Mouse (Mus musculus) embryonic facial prominence, embryonic 14.5 days (tissue): ENCODE measurements around the gene Dydc1. TPM values are rescaled to one million over a fixed set of nuclear protein-coding genes. Genes with fewer than 3 reads are reported as not detected.

ENCODE experiments used
- ATAC-seq: fragments of 200-750 bp; cut with Nextera tagmentation; 2 replicates; pipeline ENCODE4 v1.8.0; 2017; ENCODE audit warnings: low read depth, moderate number of reproducible peaks, moderate TSS enrichment
- DNase-seq: peaks from one replicate; pipeline ENCODE4 v3.0.0-alpha.2; 2015; ENCODE audit warnings: low spot score
- H3K27ac ChIP-seq: fragments of 300-500 bp; sonication (generic); replicated peaks from 2 replicates; pipeline ENCODE4 v1.5.1; 2014; ENCODE audit warnings: low read depth, mild to moderate bottlenecking, low read length, moderate library complexity
- H3K27me3 ChIP-seq: fragments of 300-500 bp; sonication (generic); replicated peaks from 2 replicates; pipeline ENCODE4 v1.6.1; 2014; ENCODE audit warnings: low read length; ENCODE audit not compliant: control insufficient read depth, insufficient read depth
- H3K36me3 ChIP-seq: fragments of 300-500 bp; sonication (generic); 2 replicates; pipeline ENCODE4 v1.6.1; 2014; ENCODE audit warnings: low read length, mixed read lengths; ENCODE audit not compliant: control insufficient read depth, insufficient read depth
- H3K4me1 ChIP-seq: fragments of 300-500 bp; sonication (generic); 2 replicates; pipeline ENCODE4 v1.6.1; 2014; ENCODE audit warnings: antibody characterized with exemption, low read length; ENCODE audit not compliant: control insufficient read depth, insufficient read depth
- H3K4me2 ChIP-seq: fragments of 300-500 bp; sonication (generic); 2 replicates; pipeline ENCODE4 v1.6.1; 2014; ENCODE audit warnings: low read depth, mild to moderate bottlenecking, low read length, moderate library complexity, mixed read lengths
- H3K4me3 ChIP-seq: fragments of 300-500 bp; sonication (generic); 2 replicates; pipeline ENCODE4 v1.5.1; 2014; ENCODE audit warnings: low read depth, mild to moderate bottlenecking, low read length
- H3K9ac ChIP-seq: fragments of 300-500 bp; sonication (generic); 2 replicates; pipeline ENCODE4 v1.6.1; 2014; ENCODE audit warnings: low read depth, mild to moderate bottlenecking, low read length, moderate library complexity, mixed read lengths
- H3K9me3 ChIP-seq: fragments of 300-500 bp; sonication (generic); 2 replicates; pipeline ENCODE4 v1.6.1; 2016; ENCODE audit warnings: low read length; ENCODE audit not compliant: control insufficient read depth
- WGBS: fragments of 180-500 bp; shearing (Covaris S2); extraction: QIAGEN DNeasy Blood & Tissue Kit; methylation state at CpG from one replicate; pipeline ENCODE4 v1.1.7; 2014; 5-methylcytosine and 5-hydroxymethylcytosine counted together
- polyA plus RNA-seq: library from polyadenylated mRNA; unstranded; fragments of >200 nt; fragmentation: Nextera tagmentation; extraction: Ambion mirVana; gene quantifications from 2 replicates; pipeline ENCODE4 v1.2.1, GENCODE M21; 2014

The Dydc1 gene
- polyA plus RNA-seq, 1 experiment from 2014 or later = 0.24 TPM

DNA sequence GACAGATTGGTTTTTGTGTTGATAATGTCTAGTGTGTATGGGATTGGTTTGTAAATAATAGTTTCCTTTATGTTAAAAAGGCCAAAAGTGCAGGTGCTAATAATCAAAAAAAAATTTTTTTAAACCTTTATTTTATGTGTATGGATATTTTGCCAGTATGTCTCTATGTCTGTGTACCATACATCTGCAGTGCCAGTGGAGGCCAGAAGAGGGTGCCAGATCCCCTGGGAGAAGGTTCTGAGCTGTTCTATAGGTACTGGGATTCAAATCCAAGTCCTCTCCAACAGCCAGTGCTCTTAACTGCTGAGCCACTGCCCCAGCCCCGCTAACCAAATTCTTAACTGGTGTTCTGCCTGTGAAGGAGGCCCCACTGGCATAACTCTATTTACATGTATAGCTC lies 14.8 kb downstream of the Dydc1 start:
- Histone ChIP-seq H3K4me1 (no peaks in the 10 kb centered on the region), H3K4me3 (no peak overlapping the region), H3K9me3 (no peaks in the 10 kb centered on the region), H3K36me3 (no peaks in the 10 kb centered on the region), H3K9ac (no peak overlapping the region), H3K4me2 (no peak overlapping the region), H3K27ac (no peak overlapping the region), H3K27me3 (no peaks in the 10 kb centered on the region)
- DNase-seq (no peak), ATAC-seq (no peak)
- WGBS = 76% methylated on average over 1 of the region's 1 CpGs

DNA sequence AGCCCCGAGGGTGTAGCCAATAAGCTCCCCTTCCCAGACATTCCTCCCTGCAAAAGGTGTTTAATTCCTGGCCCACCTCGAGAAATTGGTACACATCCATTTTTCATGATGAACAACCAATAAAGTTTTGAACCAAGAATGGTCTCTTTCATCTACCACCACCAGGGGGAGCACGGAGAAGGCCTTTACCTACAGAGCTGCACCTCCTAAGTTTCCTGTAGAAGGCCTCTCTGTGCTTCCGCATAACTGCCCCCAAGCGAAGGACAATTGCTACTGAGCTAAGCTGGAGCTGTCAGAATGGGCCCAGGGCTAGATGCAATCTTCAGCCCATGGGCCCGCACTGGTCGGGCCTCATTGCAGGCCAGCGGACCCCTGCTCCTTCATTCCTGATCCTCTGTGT lies 18.1 kb downstream of the Dydc1 start:
- H3K27ac ChIP-seq = no peak overlapping the region
- H3K36me3 ChIP-seq = no peaks in the 10 kb centered on the region
- H3K4me1 ChIP-seq = no peaks in the 10 kb centered on the region
- ATAC-seq (no peak), DNase-seq (peak; percentile 9)
- H3K9me3 ChIP-seq = no peaks in the 10 kb centered on the region
- H3K4me2 ChIP-seq = no peak overlapping the region
- no peak overlapping the region for H3K4me3 ChIP-seq
- no peaks in the 10 kb centered on the region for H3K27me3 ChIP-seq
- no peak overlapping the region for H3K9ac ChIP-seq
- WGBS = 42% methylated on average over 8 of the region's 8 CpGs

DNA sequence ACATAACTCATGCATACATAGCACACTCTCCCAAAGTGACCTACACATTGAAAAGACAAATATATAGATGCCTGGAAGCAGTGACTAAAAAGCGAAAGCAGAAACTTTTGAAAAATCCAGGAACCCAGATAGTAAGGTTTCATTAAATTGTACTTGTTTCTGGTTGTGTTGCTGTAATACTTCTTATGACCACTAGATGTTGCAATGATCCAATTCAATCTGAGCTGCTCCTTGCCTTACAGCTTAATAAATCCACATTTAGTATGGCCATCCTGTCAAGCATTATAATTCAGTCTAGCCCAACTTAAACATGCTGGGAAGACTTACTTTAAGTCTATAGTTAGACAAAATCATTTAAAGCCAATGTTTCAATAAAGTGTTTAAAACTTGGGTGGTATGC lies 21.4 kb downstream of the Dydc1 start:
- DNase-seq = peak; percentile 17
- Histone ChIP-seq H3K4me1 (no peaks in the 10 kb centered on the region), H3K27me3 (no peaks in the 10 kb centered on the region), H3K4me3 (no peak overlapping the region), H3K4me2 (no peak overlapping the region), H3K27ac (no peak overlapping the region), H3K36me3 (no peaks in the 10 kb centered on the region), H3K9me3 (no peaks in the 10 kb centered on the region), H3K9ac (no peak overlapping the region)
- WGBS = 57% methylated on average over 1 of the region's 1 CpGs
- no peak for ATAC-seq

DNA sequence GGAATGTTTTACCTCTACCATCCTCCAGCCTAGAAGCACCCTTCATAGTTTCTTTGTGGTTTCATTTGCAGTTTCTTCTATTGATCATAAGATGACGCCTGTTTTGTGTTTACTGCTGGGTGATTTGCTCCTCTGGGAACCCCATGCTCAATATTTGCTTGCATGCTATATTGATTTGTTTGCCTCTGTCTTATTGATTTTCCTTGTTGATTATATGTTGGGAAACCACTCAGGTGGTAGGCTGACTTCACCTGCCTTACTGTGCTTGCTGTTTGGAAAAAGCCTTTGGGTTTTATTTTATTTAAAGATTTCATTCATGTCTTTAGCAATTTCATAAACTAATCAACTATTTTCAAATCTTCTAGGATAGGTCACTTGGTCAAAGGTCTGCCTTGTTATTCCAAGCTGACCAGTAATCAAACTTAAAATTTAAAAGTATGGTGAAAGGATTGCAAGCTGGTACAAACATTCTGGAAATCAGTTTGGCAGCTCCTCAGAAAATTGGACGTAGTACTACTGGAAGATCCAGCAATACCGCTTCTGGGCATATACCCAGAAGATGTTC lies 23.7 kb downstream of the Dydc1 start:
- no peak overlapping the region for H3K4me3 ChIP-seq
- no peaks in the 10 kb centered on the region for H3K27me3 ChIP-seq
- H3K4me1 ChIP-seq = no peaks in the 10 kb centered on the region
- no peak overlapping the region for H3K27ac ChIP-seq
- ATAC-seq = no peak
- no peaks in the 10 kb centered on the region for H3K9me3 ChIP-seq
- no peaks in the 10 kb centered on the region for H3K36me3 ChIP-seq
- DNase-seq = no peak
- H3K4me2 ChIP-seq = no peak overlapping the region
- no peak overlapping the region for H3K9ac ChIP-seq
- WGBS = 87% methylated on average over 3 of the region's 3 CpGs

DNA sequence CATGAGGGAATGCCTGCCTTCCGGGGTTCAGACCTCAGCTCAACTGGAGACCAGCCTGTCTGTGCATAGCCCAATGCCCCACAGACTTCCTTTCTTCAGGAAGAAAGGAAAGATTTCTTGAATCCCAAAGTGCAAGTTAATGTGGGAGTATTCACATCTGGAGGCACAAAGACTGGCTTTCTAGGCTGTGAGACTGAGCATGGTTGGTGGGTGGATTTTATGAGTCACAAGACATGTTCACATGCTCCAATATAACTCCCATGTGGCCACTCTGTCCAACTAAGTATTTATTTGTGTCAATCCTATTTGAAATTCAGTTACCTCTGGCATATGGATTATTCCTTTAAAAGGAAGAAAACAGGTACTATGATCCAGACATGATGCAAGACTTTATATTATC lies 26.0 kb downstream of the Dydc1 start:
- Histone ChIP-seq H3K27me3 (no peaks in the 10 kb centered on the region), H3K4me2 (no peak overlapping the region), H3K36me3 (no peaks in the 10 kb centered on the region), H3K9ac (no peak overlapping the region), H3K27ac (no peak overlapping the region), H3K4me1 (no peaks in the 10 kb centered on the region), H3K9me3 (no peaks in the 10 kb centered on the region), H3K4me3 (no peak overlapping the region)
- ATAC-seq (no peak), DNase-seq (no peak)
- 88% methylated on average over 1 of the region's 1 CpGs for WGBS

DNA sequence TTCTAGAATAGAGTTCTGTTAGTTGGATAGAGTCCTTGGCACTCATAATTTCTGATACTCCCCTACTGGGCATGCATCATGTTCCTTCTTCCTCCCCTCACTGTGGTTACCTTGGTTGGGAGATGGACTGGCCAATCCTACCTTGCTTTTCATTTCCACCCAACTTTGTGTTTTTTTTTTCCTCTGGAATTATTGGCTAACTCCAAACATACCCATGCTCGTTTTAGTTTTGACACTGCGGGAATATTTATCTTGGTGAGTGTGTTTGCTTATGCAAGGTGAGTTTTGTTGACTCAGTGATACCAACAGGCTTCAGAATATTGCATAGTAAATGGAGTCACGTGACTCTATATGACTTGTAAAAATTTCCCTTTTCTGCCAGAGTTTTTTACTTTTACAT lies 28.0 kb downstream of the Dydc1 start:
- H3K4me3 ChIP-seq = no peak overlapping the region
- no peak overlapping the region for H3K27ac ChIP-seq
- 82% methylated on average over 3 of the region's 3 CpGs for WGBS
- no peaks in the 10 kb centered on the region for H3K4me1 ChIP-seq
- no peak overlapping the region for H3K9ac ChIP-seq
- H3K9me3 ChIP-seq = no peaks in the 10 kb centered on the region
- no peak for ATAC-seq
- no peak for DNase-seq
- H3K36me3 ChIP-seq = no peaks in the 10 kb centered on the region
- no peaks in the 10 kb centered on the region for H3K27me3 ChIP-seq
- no peak overlapping the region for H3K4me2 ChIP-seq

DNA sequence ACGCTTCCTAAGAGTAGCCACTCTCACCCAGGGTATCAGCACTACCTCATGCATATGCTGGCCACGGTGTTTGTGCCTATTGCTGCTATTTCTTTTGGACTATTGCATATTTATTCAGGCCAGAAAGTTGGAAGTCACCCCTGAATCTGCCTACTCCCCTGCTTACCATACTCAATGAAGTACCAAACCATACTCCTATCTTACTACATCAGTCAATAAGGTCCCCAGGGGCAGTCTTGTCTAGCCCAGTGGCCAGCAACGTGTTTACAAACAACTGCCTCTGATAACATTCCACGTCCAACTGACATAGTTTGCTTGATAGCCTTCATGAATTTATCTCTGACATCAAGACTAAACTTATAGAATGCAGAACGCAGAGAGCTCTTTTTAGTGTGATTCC lies 28.5 kb downstream of the Dydc1 start:
- Histone ChIP-seq H3K9ac (no peak overlapping the region), H3K9me3 (no peaks in the 10 kb centered on the region), H3K36me3 (no peaks in the 10 kb centered on the region), H3K4me2 (no peak overlapping the region), H3K4me1 (no peaks in the 10 kb centered on the region), H3K27me3 (no peaks in the 10 kb centered on the region), H3K27ac (no peak overlapping the region), H3K4me3 (no peak overlapping the region)
- DNase-seq (no peak), ATAC-seq (no peak)
- 83% methylated on average over 5 of the region's 5 CpGs for WGBS

DNA sequence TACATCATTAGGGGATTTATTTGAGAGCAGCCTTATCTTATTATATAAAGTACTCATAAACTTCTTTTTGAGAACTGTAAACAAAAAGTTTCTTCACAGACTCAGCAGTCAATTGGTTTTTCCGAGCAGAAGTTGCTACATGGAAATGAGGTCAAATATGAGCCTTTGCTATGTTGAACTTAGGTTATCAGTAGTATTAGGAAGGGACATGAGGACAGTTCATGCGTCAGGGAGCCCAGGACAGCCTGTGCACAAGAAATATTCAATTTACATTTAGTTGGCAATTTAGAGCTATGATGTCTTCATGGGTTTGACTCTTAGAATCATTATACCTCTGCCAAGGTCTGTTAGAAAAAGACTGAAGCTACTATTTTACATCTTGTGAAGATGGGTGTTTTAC lies 29.6 kb downstream of the Dydc1 start:
- Histone ChIP-seq H3K9me3 (no peaks in the 10 kb centered on the region), H3K27ac (no peak overlapping the region), H3K4me3 (no peak overlapping the region), H3K4me2 (no peak overlapping the region), H3K9ac (no peak overlapping the region), H3K36me3 (no peaks in the 10 kb centered on the region), H3K4me1 (no peaks in the 10 kb centered on the region), H3K27me3 (no peaks in the 10 kb centered on the region)
- WGBS = 81% methylated on average over 2 of the region's 2 CpGs
- ATAC-seq (no peak), DNase-seq (no peak)

DNA sequence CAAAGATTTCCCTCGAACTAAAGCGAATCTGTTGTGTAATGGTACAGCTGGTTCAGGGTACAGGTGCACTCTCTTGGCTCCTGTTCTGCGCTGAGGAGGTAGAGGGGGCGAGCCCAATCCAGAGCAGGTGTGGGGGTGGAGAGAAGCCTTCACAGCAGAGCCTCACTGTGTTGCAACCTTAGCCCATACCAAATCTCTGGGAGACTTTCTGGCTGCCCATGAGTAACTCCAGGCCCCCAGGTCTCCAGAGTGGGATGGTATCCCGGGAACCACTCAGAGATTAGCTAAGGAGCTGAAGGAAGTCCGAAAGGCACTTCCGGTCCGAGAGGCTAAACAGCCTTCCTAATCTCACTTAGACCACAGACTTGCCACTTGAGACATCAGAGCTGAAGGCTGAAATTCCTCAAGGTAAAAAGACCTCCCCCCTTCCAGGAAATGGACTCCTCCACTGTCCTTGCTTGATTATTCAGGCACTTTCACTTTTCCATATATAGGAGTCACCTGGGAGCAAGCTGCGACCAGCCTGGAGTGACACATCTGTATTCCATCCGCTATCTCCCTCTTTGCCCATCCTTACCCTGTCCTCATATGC lies 32.2 kb downstream of the Dydc1 start, which contains the start of gene Mat1a:
TSS of gene Mat1a (plus strand) at position 183 of the 592 bp plus-strand sequence.
- Histone ChIP-seq H3K4me3 (no peak within 1 kb of the TSS), H3K4me2 (no peak within 1 kb of the TSS), H3K9ac (no peak within 1 kb of the TSS), H3K4me1 (no peaks in the 10 kb centered on the region), H3K27ac (no peak within 1 kb of the TSS), H3K36me3 (no peaks in the 10 kb centered on the region), H3K27me3 (no peaks in the 10 kb centered on the region), H3K9me3 (no peaks in the 10 kb centered on the region)
- no peak for ATAC-seq
- whole genome bisulfite sequencing = 69% methylated on average over 10 of the region's 10 CpGs
- no peak for DNase-seq
